Mouse (Mus musculus) gastrocnemius, adult 2 months (tissue): Measurements from ENCODE around the gene 2210017I01Rik. TPM values are rescaled to one million over a fixed set of nuclear protein-coding genes. Genes with fewer than 3 reads are reported as not detected.

Experiments used
- DNase-seq: peaks from one replicate; pipeline ENCODE4 v3.0.0; 2022
- H3K27ac ChIP-seq: fragments of 200-600 bp; 2 replicates; pipeline ENCODE4 v1.8.1; 2022; ENCODE audit warnings: mild to moderate bottlenecking
- H3K4me3 ChIP-seq: fragments of 200-600 bp; 2 replicates; pipeline ENCODE4 v1.8.1; 2022; ENCODE audit warnings: mild to moderate bottlenecking, moderate library complexity
- CTCF ChIP-seq: fragments of 200-600 bp; IDR thresholded peaks from 2 replicates; pipeline ENCODE4 v1.8.1; 2022; ENCODE audit warnings: antibody characterized with exemption, mild to moderate bottlenecking, moderate library complexity
- intact Hi-C: fragments of 180-260 bp; cut with DNase I; formaldehyde crosslinking; loops from one replicate; pipeline ENCODE4 v1.15.1; 2025
- total RNA-seq, 2 experiments: library from RNA; stranded (reverse); gene quantifications; 2 replicates each; pipeline ENCODE4 v1.2.3; 2021

Gene 2210017I01Rik
- total RNA-seq, 2 experiments from 2014 or later, result not detected

- no peak for TF ChIP-seq CTCF
- no peak for DNase-seq
- Histone ChIP-seq H3K4me3 (no peak overlapping the region), H3K27ac (no peak overlapping the region)
- intact Hi-C loops, result no loop called here
Measured at GRCm38 (mm10) chr3:92587190-92587589, 20.1 kb downstream of the 2210017I01Rik start.

- Histone ChIP-seq H3K4me3 (no peak overlapping the region), H3K27ac (no peak overlapping the region)
- intact Hi-C loops, result no loop called here
- no peak for TF ChIP-seq CTCF
- no peak for DNase-seq
Measured at GRCm38 (mm10) chr3:92585055-92585454, 22.2 kb downstream of the 2210017I01Rik start.

- no peak for DNase-seq
- H3K4me3 ChIP-seq, result no peak overlapping the region
- no peak for TF ChIP-seq CTCF
- intact Hi-C loops, result no loop called here
- no peak overlapping the region for H3K27ac ChIP-seq
Measured at GRCm38 (mm10) chr3:92583164-92583826, 24.0 kb downstream of the 2210017I01Rik start.

GRCm38 (mm10) chr3:92579508-92579907 is 27.8 kb downstream of the 2210017I01Rik start:
- TF ChIP-seq CTCF, result no peak
- intact Hi-C loops, result no loop called here

GRCm38 (mm10) chr3:92578652-92579413 is 28.5 kb downstream of the 2210017I01Rik start:
- intact Hi-C loops, result no loop called here
- TF ChIP-seq CTCF, result no peak
- H3K27ac ChIP-seq, result no peak overlapping the region
- no peak overlapping the region for H3K4me3 ChIP-seq
- DNase-seq, result no peak

More at GRCm38 (mm10) chr3:92579508-92579907, 27.8 kb downstream of the 2210017I01Rik start:
- no peak for DNase-seq
- Histone ChIP-seq H3K27ac (no peak overlapping the region), H3K4me3 (no peak overlapping the region)

- intact Hi-C loops, result no loop called here
- no peak within 1 kb of the TSS for H3K27ac ChIP-seq
- DNase-seq, result no peak
- TF ChIP-seq CTCF, result no peak
- no peak within 1 kb of the TSS for H3K4me3 ChIP-seq
Measured at GRCm38 (mm10) chr3:92573449-92574041, 33.7 kb downstream of the 2210017I01Rik start, which contains the start of gene Ivl. Gene Ivl (minus strand): TSS chr3:92573735.

- Histone ChIP-seq H3K4me3 (no peak overlapping the region), H3K27ac (no peak overlapping the region)
- intact Hi-C loops, result no loop called here
- DNase-seq, result no peak
- TF ChIP-seq CTCF, result no peak
Measured at GRCm38 (mm10) chr3:92572514-92573155, 34.7 kb downstream of the 2210017I01Rik start.

GRCm38 (mm10) chr3:92568752-92569151 is 38.5 kb downstream of the 2210017I01Rik start:
- Histone ChIP-seq H3K4me3 (no peak overlapping the region), H3K27ac (no peak overlapping the region)
- DNase-seq, result no peak
- no peak for TF ChIP-seq CTCF
- intact Hi-C loops, result no loop called here

GRCm38 (mm10) chr3:92565418-92565817 is 41.9 kb downstream of the 2210017I01Rik start:
- intact Hi-C loops, result no loop called here

More at GRCm38 (mm10) chr3:92565418-92565817, 41.9 kb downstream of the 2210017I01Rik start:
- no peak overlapping the region for H3K4me3 ChIP-seq
- H3K27ac ChIP-seq, result no peak overlapping the region
- TF ChIP-seq CTCF, result no peak
- no peak for DNase-seq

Other genes with a start within 250 kb of the 2210017I01Rik start
- not detected for gene Sprr2f, start 242.3 kb downstream of the 2210017I01Rik start, total RNA-seq
- gene Sprr2h, start 221.8 kb downstream of the 2210017I01Rik start, total RNA-seq, result not detected
- gene Sprr2i, start 199.5 kb downstream of the 2210017I01Rik start, total RNA-seq, result not detected
- not detected for gene Sprr2j-ps, start 189.4 kb downstream of the 2210017I01Rik start, total RNA-seq
- gene Gm9774, start 178.1 kb downstream of the 2210017I01Rik start, total RNA-seq, result 1 to 10 TPM; 2.6 to 6.5 TPM
- gene Sprr2k, start 174.9 kb downstream of the 2210017I01Rik start, total RNA-seq, result not detected
- not detected for gene Sprr1b, start 168.7 kb downstream of the 2210017I01Rik start, total RNA-seq
- not detected for gene Sprr3, start 148.8 kb downstream of the 2210017I01Rik start, total RNA-seq
- gene Sprr1a, start 121.6 kb downstream of the 2210017I01Rik start, total RNA-seq, result not detected
- not detected for gene Sprr4, start 107.0 kb downstream of the 2210017I01Rik start, total RNA-seq
- not detected for gene 2310046K23Rik, start 73.0 kb downstream of the 2210017I01Rik start, total RNA-seq
- gene Ivl, start 33.8 kb downstream of the 2210017I01Rik start, total RNA-seq, result not detected
- gene Smcp, start 18.5 kb downstream of the 2210017I01Rik start, total RNA-seq, result not detected
- not detected for gene Lce6a, start 14.2 kb upstream of the 2210017I01Rik start, total RNA-seq
- not detected for gene Lce1a1, start 40.8 kb upstream of the 2210017I01Rik start, total RNA-seq
- gene Lce1b, start 49.4 kb upstream of the 2210017I01Rik start, total RNA-seq, result not detected
- gene Lce1a2, start 62.8 kb upstream of the 2210017I01Rik start, total RNA-seq, result not detected
- not detected for gene Lce1c, start 71.8 kb upstream of the 2210017I01Rik start, total RNA-seq
- not detected for gene Lce1d, start 79.7 kb upstream of the 2210017I01Rik start, total RNA-seq
- not detected for gene Lce1e, start 101.6 kb upstream of the 2210017I01Rik start, total RNA-seq
- not detected for gene Lce1f, start 112.9 kb upstream of the 2210017I01Rik start, total RNA-seq
- gene Gm38119, start 131.6 kb upstream of the 2210017I01Rik start, total RNA-seq, result not detected
- not detected for gene Lce1g, start 144.8 kb upstream of the 2210017I01Rik start, total RNA-seq
- not detected for gene Lce1h, start 157.6 kb upstream of the 2210017I01Rik start, total RNA-seq
- gene Lce1i, start 171.4 kb upstream of the 2210017I01Rik start, total RNA-seq, result not detected
- gene Lce1j, start 183.0 kb upstream of the 2210017I01Rik start, total RNA-seq, result not detected
- not detected for gene Lce1k, start 200.4 kb upstream of the 2210017I01Rik start, total RNA-seq
- not detected for gene Kprp, start 219.8 kb upstream of the 2210017I01Rik start, total RNA-seq
- gene Lce1l, start 243.8 kb upstream of the 2210017I01Rik start, total RNA-seq, result not detected